Mouse (Mus musculus) CD4-positive helper T cell, adult 2 months (primary cell): ENCODE results near the gene Shroom1.
A peak's percentile ranks its signal among the peaks of the same experiment; 100 is the strongest.

Experiments
- DNase-seq: peaks from one replicate; pipeline ENCODE4 v3.0.0-alpha.2; 2012; ENCODE audit warnings: low read depth, missing footprints, low spot score

Gene Shroom1

GRCm38 (mm10) chr11:53446183-53446582, 10.8 kb upstream of the Shroom1 start:
- DNase-seq = no peak

- DNase-seq = no peak
These were observed 9.0 kb upstream of the Shroom1 start for GRCm38 (mm10) chr11:53447996-53448395.

GRCm38 (mm10) chr11:53448529-53448928, 8.5 kb upstream of the Shroom1 start:
- DNase-seq = no peak

GRCm38 (mm10) chr11:53450070-53450705, 6.8 kb upstream of the Shroom1 start:
- peak; percentile 53 for DNase-seq

GRCm38 (mm10) chr11:53451361-53451760, 5.6 kb upstream of the Shroom1 start:
- DNase-seq = no peak

- DNase-seq = no peak
These were observed 4.6 kb upstream of the Shroom1 start for GRCm38 (mm10) chr11:53452396-53452795.

- DNase-seq = no peak
These were observed 4.0 kb upstream of the Shroom1 start for GRCm38 (mm10) chr11:53453031-53453430.

GRCm38 (mm10) chr11:53457372-53457954, 458 bp downstream of the Shroom1 start:
- DNase-seq = no peak

GRCm38 (mm10) chr11:53458996-53459395, 2.0 kb downstream of the Shroom1 start:
- DNase-seq = no peak

GRCm38 (mm10) chr11:53460192-53460591, 3.2 kb downstream of the Shroom1 start:
- no peak for DNase-seq

- DNase-seq = no peak
These were observed 4.7 kb downstream of the Shroom1 start for GRCm38 (mm10) chr11:53461727-53462126.

- no peak for DNase-seq
These were observed 6.8 kb downstream of the Shroom1 start for GRCm38 (mm10) chr11:53463551-53464424.

- DNase-seq = peak; percentile 41
These were observed 9.4 kb downstream of the Shroom1 start for GRCm38 (mm10) chr11:53466231-53466971.

- DNase-seq = no peak
These were observed 12.4 kb downstream of the Shroom1 start for GRCm38 (mm10) chr11:53469294-53469967.

GRCm38 (mm10) chr11:53469968-53470695, 13.1 kb downstream of the Shroom1 start, which contains the start of gene Gm9837:
Gene Gm9837 (minus strand): TSS chr11:53470479.
- peak; percentile 83 for DNase-seq

GRCm38 (mm10) chr11:53472709-53473108, 15.7 kb downstream of the Shroom1 start:
- no peak for DNase-seq

- no peak for DNase-seq
These were observed 18.6 kb downstream of the Shroom1 start for GRCm38 (mm10) chr11:53475620-53476019.

GRCm38 (mm10) chr11:53477833-53478232, 20.8 kb downstream of the Shroom1 start:
- no peak for DNase-seq

- DNase-seq = no peak
These were observed 21.6 kb downstream of the Shroom1 start for GRCm38 (mm10) chr11:53478383-53479170.
